Mouse (Mus musculus) kidney, postnatal 4 days (tissue): ENCODE results near the gene Elmo1.

ENCODE experiments used
- DNase-seq, 2 experiments: peaks; one replicate each; pipeline ENCODE4 v3.0.0; 2021; ENCODE audit warnings: mixed read lengths in 2 of 2

Elmo1 gene

DNA sequence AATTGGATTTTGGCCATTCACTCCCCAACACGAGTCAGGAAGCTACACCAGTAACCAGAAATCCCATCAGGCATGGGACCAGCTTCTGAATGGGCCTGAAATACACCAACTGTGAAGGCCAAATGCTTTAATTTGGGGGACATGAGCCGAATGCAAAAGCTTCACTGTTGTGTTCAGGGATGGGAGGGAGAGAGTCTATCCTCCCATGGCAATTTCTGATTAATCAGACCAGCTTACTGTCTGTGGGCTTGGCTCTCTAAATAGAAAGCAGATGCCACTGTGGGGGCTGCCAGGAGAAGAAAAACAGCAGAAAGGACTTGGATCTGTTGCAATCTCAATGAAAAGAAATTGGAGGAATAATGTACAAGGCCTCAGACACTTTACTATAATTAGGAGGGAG, 545.2 kb downstream of the Elmo1 start:
- no peak for DNase-seq
